Mouse (Mus musculus): ENCODE data around the gene Ubr3.
"Not testable (repeated sequence)": the region's sequence is repeated elsewhere in the genome, so short reads cannot be mapped to it uniquely, and the experiment has no call there.

Gene Ubr3

DNA sequence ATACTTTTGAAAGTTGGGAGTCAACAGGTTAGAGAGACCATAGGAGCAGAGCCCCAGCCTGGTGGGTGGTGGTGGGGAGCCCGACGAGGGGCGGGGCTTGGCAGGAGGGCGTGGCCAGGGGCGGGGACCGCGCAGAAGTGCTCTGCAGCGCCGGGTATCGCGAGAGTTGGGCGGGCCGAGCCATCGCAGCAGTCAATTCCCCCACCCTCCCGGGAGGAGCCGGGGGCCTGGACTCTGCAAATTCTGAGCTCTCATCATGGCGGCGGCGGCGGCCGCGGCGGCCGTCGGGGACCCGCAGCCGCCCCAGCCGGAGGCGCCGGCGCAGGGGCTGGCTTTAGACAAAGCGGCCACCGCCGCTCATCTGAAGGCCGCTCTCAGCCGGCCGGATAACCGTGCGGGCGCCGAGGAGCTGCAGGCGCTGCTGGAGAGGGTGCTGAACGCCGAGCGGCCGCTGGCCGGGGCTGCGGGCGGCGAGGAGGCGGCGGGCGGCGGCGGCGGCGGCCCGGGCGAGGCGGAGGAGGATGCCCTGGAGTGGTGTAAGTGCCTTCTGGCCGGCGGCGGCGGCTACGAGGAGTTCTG lies at the start of gene Ubr3:
Ubr3 (plus strand) TSS at position 208 of the 579 bp plus-strand sequence.
- DNase-seq = peak; percentile 99

- peak in 1 of 2 experiments; percentile 21 for DNase-seq
Measured at GRCm38 (mm10) chr2:69849215-69849614, 47.8 kb upstream of the Ubr3 start.

DNA sequence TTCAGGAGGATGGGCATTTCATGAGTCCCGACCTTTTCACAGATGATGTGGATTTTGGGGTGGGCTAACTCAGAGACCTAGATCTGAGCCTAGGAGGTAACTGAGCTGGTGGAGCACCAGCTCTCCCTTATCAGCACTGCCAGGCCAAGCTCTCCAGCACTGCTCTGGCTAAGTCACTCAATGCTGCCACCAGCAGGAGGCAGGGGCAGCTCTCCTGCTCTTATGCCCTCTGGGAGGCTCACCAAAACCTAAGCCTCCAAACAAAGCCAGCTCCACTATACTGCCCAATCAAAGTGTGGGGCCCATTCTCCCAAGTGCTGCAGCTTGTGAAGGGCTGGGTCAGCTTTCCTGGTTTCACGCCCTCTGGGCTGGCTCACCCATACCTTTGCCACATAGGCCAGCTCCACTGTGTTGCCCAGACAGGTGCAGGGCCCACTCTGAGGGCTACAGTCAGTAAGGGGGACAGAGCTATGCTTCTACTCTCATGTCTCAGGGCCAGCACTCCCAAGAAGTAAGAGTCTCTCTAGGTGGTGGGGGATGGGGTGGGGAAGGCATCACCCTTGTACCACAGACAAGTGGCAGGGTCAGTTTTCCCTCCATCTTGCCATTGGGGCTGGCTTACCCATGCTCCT lies 45.5 kb upstream of the Ubr3 start:
- DNase-seq = no peak

GRCm38 (mm10) chr2:69856392-69856791 lies 40.7 kb upstream of the Ubr3 start:
- DNase-seq = no peak

- no peak for DNase-seq
Measured at GRCm38 (mm10) chr2:69857882-69858281, 39.2 kb upstream of the Ubr3 start.

GRCm38 (mm10) chr2:69860972-69861452 lies 36.0 kb upstream of the Ubr3 start:
- peak; percentile 35 to 42 for DNase-seq

DNA sequence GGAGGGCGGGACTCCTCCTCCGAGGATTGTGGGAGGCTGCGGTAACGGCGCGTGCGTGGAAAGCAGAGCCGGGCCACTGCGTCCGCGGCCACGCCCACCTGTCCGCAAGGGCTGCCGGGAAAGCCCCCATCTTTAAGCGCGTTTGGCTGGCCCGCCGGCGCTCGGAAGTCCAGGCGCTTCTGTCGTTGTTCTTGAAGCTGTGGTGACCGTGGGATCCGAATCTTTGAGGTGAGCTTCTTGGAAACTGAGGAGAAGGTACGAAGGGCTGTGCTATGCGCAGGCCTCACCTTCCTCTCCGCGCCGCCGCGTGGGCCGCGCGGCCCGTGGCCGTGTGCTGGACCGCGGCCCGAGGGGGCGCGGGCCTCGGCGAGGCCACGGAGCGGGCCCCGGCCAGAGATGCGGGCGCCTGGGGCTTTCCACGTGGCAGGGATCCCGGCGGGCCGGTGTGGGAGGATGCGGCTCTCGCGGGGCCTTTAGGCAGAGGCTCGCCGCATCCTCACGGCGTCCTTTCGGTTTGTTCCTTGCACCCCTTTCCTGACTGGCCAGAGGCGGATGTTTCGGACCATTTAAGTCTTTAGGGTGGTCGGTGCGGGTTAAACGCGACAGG lies 35.5 kb upstream of the Ubr3 start, which contains the start of gene Ssb:
Ssb (plus strand) TSS at position 78 of the 607 bp plus-strand sequence.
- DNase-seq = peak; percentile 96 to 98

- DNase-seq = no peak
Measured at GRCm38 (mm10) chr2:69862117-69862657, 34.9 kb upstream of the Ubr3 start.

DNA sequence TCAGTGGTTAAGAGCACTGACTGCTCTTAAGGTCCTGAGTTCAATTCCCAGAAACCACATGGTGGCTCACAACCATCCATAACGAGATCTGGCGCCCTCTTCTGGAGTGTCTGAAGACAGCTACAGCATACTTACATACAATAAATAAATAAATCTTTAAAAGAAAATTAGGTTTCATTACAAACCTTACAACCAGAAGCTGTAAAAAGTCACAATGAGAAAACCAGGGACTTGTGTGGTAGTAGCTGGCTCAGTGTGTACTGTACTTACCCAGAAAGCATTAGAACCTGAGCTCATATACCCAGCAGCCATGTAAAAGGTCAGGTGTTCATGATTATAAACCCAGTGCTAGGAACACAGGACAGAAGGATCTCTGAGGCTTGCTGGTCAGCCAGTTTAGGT lies 13.1 kb upstream of the Ubr3 start:
- DNase-seq = no peak

GRCm38 (mm10) chr2:69884581-69884980 lies 12.5 kb upstream of the Ubr3 start:
- no peak for DNase-seq

DNA sequence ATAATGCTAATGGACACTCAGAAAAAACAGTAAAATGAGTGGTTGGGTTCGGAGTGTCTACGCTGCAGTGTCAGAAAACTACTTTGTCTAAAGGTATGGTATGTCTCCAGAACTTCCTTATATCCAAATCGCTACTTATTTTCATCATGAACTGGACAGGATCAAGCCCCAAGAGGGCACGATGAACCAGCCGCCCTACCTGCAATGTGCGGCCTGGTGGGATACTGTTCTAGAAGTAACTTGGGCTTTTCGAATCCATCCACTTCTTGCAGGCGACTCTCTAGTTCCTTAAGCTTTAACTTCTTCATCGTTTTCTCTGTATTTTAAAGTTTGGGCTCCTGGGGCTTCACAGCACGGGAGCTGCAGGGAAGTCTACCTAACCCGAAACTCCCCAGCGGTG lies 12.0 kb upstream of the Ubr3 start:
- no peak for DNase-seq

GRCm38 (mm10) chr2:69885451-69886305 lies 11.4 kb upstream of the Ubr3 start, which contains the start of gene Mettl5:
Mettl5 (minus strand) TSS chr2:69885615.
- DNase-seq = peak; percentile 94 to 95

GRCm38 (mm10) chr2:69888957-69889356 lies 8.1 kb upstream of the Ubr3 start:
- no peak for DNase-seq

GRCm38 (mm10) chr2:69890843-69891242 lies 6.2 kb upstream of the Ubr3 start:
- no peak for DNase-seq

DNA sequence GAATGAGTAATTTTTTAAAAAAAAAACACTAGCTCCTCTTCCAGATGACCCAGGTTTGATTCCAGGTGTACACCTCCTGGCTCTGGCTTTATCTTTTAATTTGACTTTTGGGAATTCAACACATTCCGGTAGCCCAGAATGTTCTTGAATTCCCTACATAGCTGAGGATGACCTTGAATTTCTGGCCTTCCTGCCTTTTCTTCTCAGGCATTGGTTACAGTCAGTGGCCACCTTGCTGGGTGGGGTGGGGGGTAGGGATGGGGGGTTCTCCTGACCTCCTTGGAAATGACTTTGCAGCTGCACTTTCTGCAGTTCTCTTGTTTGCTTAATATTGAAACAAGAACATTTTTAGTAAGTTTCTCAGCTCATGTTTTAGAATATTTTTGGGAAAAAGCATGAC lies 3.9 kb upstream of the Ubr3 start:
- no peak for DNase-seq

DNA sequence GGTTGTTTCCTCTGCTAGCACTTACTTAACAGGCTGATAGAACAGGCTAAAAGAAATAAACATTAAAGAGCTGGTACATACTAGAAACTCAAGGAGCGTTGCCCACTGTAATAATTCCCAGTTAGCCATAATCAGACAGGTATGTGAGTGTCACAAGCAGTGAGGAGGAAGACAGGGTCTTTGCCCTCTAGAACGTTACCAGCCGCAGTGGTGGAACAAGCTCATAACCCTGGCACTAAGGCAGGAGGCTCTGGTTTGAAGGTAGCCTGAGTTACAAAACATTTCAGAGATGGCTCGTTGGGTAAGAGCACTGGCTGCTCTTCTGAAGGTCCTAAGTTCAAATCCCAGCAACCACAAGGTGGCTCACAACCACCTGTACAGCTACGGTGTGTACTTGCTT lies 3.2 kb upstream of the Ubr3 start:
- DNase-seq = no peak

GRCm38 (mm10) chr2:69895502-69896223 lies 1.4 kb upstream of the Ubr3 start:
- peak in 1 of 2 experiments; percentile 30 for DNase-seq

- DNase-seq = no peak
Measured at GRCm38 (mm10) chr2:69896224-69896581, 843 bp upstream of the Ubr3 start.

GRCm38 (mm10) chr2:69897618-69898575 lies 851 bp downstream of the Ubr3 start:
- peak; percentile 60 to 66 for DNase-seq

DNA sequence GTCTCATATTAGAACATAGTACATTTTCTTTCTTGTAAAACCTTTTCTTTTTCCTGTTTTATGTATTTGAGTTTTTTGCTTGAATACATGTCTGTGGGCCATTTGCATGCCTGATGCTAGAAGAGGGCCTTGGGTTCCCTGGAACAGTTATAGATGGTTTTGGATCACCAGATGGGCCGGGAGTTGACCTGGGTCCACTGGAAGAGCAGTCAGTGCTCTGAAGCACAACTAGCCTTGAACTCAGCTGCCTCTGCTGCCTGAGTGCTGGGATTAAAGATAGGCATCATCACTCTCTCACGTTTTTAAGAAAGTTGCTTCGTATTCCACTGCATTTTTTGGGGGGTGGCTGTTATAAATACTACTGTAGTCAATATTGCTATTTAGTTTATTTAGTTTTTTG lies 6.5 kb downstream of the Ubr3 start:
- DNase-seq = no peak

DNA sequence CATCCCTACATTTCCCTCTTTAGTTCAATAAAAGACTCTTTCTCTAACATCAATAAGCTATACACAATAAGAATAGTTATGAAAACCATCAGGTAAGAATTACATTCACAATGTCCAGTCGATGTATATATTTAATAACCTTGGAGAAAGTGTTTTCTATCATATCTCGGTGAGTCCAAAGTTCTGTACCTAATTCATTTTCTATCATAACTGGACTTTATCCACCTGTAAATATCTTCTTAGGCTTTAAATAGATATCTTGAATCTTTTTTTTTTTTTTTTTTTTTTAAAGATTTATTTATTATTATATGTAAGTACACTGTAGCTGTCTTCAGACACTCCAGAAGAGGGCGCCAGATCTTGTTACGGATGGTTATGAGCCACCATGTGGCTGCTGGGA lies 10.3 kb downstream of the Ubr3 start:
- DNase-seq = not testable (repeated sequence)
